Mouse (Mus musculus) olfactory bulb, adult 2 months (tissue): ENCODE results near the gene Cxcl17.

ENCODE experiments used
- CTCF ChIP-seq: fragments of 200-500 bp; IDR thresholded peaks from 2 replicates; pipeline ENCODE4 v1.5.1; 2012; ENCODE audit warnings: low read depth, mild to moderate bottlenecking, low read length, moderate library complexity; ENCODE audit not compliant: insufficient read depth
- POLR2A ChIP-seq: fragments of 200-500 bp; IDR thresholded peaks from 2 replicates; pipeline ENCODE4 v1.6.1; 2012; ENCODE audit warnings: mild to moderate bottlenecking, low read depth, low read length, moderate library complexity; ENCODE audit not compliant: insufficient read depth

GRCm38 (mm10) chr7:25376556-25376955, 36.1 kb downstream of the Cxcl17 start:
- TF ChIP-seq CTCF (no peak), POLR2A (no peak)
